Mouse (Mus musculus): ENCODE results near the gene Wwc1.

Gene Wwc1

GRCm38 (mm10) chr11:35980411-35980917 lies at the start of gene Wwc1:
Gene Wwc1 (minus strand): TSS chr11:35980527.
- peak; percentile 55 for DNase-seq (ENCODE audit: low read depth, low spot score)

GRCm38 (mm10) chr11:36020009-36020408 lies 39.7 kb upstream of the Wwc1 start:
- no peak for DNase-seq (ENCODE audit: low read depth, low spot score)

GRCm38 (mm10) chr11:36013179-36013578 lies 32.9 kb upstream of the Wwc1 start:
- no peak for DNase-seq (ENCODE audit: low read depth, low spot score)

GRCm38 (mm10) chr11:36009281-36010208 lies 29.2 kb upstream of the Wwc1 start:
- peak; percentile 68 for DNase-seq (ENCODE audit: low read depth, low spot score)

- no peak for DNase-seq (ENCODE audit: low read depth, low spot score)
These were observed 22.6 kb upstream of the Wwc1 start for GRCm38 (mm10) chr11:36002900-36003299.

GRCm38 (mm10) chr11:36001282-36001970 lies 21.1 kb upstream of the Wwc1 start:
- peak; percentile 93 for DNase-seq (ENCODE audit: low read depth, low spot score)

GRCm38 (mm10) chr11:36000585-36001281 lies 20.4 kb upstream of the Wwc1 start:
- no peak for DNase-seq (ENCODE audit: low read depth, low spot score)

- no peak for DNase-seq (ENCODE audit: low read depth, low spot score)
These were observed 19.7 kb upstream of the Wwc1 start for GRCm38 (mm10) chr11:36000038-36000437.

GRCm38 (mm10) chr11:35998048-35998447 lies 17.7 kb upstream of the Wwc1 start:
- no peak for DNase-seq (ENCODE audit: low read depth, low spot score)

- no peak for DNase-seq (ENCODE audit: low read depth, low spot score)
These were observed 15.0 kb upstream of the Wwc1 start for GRCm38 (mm10) chr11:35995310-35995709.

GRCm38 (mm10) chr11:35991846-35992245 lies 11.5 kb upstream of the Wwc1 start:
- no peak for DNase-seq (ENCODE audit: low read depth, low spot score)

- DNase-seq (ENCODE audit: low read depth, low spot score) = no peak
These were observed 9.6 kb upstream of the Wwc1 start for GRCm38 (mm10) chr11:35989967-35990366.

GRCm38 (mm10) chr11:35985841-35986393 lies 5.6 kb upstream of the Wwc1 start:
- peak; percentile 77 for DNase-seq (ENCODE audit: low read depth, low spot score)

GRCm38 (mm10) chr11:35982734-35983133 lies 2.4 kb upstream of the Wwc1 start:
- DNase-seq (ENCODE audit: low read depth, low spot score) = no peak

GRCm38 (mm10) chr11:35979733-35980410 lies 455 bp downstream of the Wwc1 start:
- no peak for DNase-seq (ENCODE audit: low read depth, low spot score)

- no peak for DNase-seq (ENCODE audit: low read depth, low spot score)
These were observed 1.0 kb downstream of the Wwc1 start for GRCm38 (mm10) chr11:35979266-35979732.

GRCm38 (mm10) chr11:35977796-35978195 lies 2.5 kb downstream of the Wwc1 start:
- no peak for DNase-seq (ENCODE audit: low read depth, low spot score)

- DNase-seq (ENCODE audit: low read depth, low spot score) = no peak
These were observed 3.2 kb downstream of the Wwc1 start for GRCm38 (mm10) chr11:35977096-35977495.

- no peak for DNase-seq (ENCODE audit: low read depth, low spot score)
These were observed 3.8 kb downstream of the Wwc1 start for GRCm38 (mm10) chr11:35976482-35976881.

GRCm38 (mm10) chr11:35974632-35975450 lies 5.5 kb downstream of the Wwc1 start:
- DNase-seq (ENCODE audit: low read depth, low spot score) = no peak
